Mouse (Mus musculus): Measurements from ENCODE around the gene Fbxw15.
"Not testable (repeated sequence)": the region's sequence is repeated elsewhere in the genome, so short reads cannot be mapped to it uniquely, and the experiment has no call there.

Gene Fbxw15

DNA sequence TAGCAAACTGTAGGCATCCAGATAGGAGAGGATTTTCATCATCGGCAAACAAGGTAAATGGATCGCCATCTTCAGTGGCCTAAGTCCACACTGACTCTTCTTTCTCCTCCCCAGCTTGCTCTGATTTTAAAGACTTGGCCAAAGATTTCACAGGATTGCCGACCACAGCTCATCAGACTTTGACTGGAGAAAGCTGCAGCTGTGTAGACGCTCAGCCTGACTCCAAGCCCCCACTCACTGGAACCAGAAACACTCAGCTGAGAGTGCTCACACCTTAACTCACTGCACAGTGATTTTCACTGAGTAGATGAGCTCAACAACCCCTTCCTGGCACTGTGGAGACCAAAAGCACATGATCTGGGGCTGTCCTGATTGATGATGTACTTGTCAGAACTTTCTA is at the start of gene Fbxw15:
Gene Fbxw15 (minus strand): TSS at position 101 of the 400 bp plus-strand sequence.
- DNase-seq (ENCODE audit: inconsistent age in 2 of 2, low spot score in 1 of 2): not testable (repeated sequence)

DNA sequence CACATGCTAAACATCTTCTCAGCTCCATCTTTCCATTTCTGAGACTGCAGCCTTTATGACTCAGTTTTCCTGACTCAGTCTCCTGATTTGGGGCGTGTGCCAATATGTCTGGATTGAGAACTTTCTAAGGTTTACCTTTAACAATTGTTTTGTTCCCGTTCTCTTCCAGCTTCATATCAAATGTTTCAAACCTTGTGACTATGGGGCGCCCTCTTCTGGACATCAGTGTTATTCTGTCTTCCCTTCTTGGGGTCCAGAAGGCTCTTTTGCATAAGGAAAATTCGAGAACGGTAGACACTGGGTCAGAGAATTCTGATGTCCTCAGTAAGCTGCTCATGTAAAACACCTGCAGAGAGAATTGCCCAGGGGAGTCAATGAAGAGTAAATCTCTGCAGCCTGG is 38.8 kb upstream of the Fbxw15 start:
- DNase-seq (ENCODE audit: inconsistent age in 2 of 2, low spot score in 1 of 2): peak; percentile 37 to 82

DNA sequence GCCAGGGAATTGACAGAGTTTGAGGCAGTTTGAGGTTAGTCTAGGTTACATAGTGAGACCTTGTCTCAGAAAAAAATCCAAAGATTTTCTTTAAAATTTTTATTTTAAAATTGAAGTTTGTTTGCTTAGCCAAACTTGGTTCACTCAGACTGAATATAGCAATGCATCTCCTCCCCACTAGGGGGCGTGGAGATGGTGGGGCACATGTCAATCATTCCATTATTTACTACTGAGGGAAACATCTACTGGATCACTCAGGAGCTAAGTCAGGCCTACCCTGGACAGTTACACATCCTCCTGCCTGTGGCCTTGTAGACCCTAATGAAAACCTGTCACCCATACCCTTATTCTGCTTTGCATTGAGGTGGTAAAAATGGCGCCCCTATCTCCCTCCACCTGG is 34.1 kb upstream of the Fbxw15 start:
- DNase-seq (ENCODE audit: inconsistent age in 2 of 2, low spot score in 1 of 2): not testable (repeated sequence)

DNA sequence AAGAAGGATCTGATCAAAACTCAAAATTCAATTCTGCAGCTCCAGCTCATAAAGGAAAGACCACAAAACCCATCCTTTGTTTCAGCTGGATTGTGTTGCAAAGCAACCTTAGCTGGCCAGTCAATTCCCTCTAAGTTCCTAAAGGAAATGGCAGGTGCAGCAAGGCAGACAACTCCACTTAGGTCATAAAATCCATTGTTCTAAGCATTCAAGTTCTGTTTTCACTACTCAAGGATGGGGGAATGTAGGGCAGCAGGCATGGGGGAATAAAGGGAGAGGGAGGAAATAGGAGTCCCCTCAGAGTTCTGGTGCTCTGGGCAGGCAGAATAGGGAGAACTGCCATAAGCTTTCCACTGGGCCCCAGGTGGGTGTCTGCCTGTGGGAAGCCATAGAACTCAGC is 29.2 kb upstream of the Fbxw15 start:
- DNase-seq (ENCODE audit: inconsistent age in 2 of 2, low spot score in 1 of 2): no peak

DNA sequence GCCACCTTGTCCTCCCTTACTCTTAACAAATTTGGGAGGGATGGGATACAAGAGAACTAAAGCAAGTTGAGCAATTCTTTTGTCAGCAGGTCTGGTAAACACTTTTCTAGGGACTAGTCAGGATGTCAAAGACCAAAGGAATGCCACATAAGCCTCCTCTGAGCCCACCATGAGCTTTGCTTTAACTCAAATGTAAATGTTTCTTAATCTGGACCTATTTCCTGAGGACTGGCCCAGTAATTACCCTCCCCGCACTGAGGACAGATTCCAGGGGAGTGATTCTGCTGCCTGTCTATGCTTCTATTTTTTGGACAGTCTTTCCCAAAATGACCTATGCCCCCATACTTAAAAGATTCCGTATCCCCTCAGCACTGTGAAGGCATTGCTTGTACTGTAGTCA is 26.8 kb upstream of the Fbxw15 start:
- DNase-seq (ENCODE audit: inconsistent age in 2 of 2, low spot score in 1 of 2): no peak

DNA sequence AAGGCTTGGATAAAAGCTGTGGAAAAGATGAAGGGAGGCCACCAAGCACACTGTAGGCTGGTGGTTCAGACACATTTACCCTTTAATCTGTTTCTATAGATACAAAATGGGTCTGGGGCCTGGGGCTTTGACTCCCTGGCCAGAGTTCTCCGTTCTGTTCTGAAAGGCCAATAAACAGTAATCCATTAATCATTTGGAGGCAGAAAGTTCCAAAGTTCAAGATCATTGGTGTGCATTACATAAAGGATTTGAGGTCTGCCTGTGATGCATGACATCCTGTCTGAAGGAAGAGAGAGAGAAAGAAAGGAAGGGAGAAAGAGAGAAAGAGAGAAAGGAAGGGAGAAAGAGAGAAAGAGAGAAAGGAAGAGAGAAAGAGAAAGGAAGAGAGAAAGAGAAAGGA is 2.5 kb downstream of the Fbxw15 start:
- no peak for DNase-seq (ENCODE audit: inconsistent age in 2 of 2, low spot score in 1 of 2)

DNA sequence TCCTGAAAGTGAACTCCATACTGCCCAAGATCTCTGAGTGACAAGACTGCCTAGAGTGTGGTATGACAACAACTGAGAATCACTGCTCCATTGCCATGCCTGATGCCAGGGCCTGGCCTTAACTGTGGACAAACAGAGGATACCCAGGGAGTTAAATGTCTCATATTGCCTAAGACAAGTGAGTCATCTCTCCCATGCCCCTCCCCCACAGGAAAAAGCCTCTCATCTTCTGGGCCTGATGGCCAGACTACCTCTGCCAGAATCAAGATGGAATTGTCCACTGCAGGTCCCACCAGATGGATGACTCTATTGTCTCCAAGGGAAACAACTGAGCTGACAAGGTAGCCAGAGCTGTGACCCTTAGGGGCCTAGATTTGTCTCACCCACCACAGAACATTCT is 6.0 kb downstream of the Fbxw15 start:
- peak; percentile 22 to 66 for DNase-seq (ENCODE audit: inconsistent age in 2 of 2, low spot score in 1 of 2)

DNA sequence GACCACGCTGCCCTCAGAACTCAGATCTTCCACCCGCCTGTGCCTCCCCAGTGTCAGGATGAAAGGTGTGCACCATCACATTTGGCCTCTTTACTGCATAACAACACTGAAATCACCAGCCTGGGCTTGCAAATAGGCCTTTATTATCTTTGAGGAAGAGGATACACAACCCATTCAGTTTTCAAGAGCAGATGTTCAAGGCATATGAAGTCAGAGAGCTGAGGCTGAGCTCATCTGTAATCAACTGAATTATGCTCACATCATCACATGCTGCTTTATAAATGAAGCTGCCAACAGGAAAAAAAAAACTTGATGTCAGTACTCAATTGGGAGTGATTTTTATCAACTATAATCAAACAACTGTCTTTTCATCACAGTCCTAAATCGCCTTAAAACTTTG is 15.6 kb downstream of the Fbxw15 start:
- no peak for DNase-seq (ENCODE audit: inconsistent age in 2 of 2, low spot score in 1 of 2)

DNA sequence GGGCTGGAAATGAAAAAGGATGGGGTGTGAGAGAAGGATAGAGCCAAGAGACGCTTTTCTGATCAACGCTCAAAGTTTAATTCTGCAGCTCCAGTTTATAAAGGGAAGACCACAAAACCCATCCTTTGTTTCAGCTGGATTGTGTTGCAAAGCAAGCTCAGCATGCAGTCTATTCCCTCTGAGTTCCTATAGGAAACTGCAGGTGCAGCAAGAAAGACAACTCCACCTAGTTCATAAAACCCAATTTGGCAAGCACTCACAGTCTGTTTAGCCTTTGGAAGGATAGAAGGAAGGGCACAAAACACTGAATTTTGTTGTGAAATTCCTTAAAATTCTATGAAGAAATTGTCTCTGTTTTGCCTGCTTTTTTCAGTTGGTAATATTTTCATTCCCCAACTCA is 18.4 kb downstream of the Fbxw15 start:
- not testable (repeated sequence) for DNase-seq (ENCODE audit: inconsistent age in 2 of 2, low spot score in 1 of 2)

DNA sequence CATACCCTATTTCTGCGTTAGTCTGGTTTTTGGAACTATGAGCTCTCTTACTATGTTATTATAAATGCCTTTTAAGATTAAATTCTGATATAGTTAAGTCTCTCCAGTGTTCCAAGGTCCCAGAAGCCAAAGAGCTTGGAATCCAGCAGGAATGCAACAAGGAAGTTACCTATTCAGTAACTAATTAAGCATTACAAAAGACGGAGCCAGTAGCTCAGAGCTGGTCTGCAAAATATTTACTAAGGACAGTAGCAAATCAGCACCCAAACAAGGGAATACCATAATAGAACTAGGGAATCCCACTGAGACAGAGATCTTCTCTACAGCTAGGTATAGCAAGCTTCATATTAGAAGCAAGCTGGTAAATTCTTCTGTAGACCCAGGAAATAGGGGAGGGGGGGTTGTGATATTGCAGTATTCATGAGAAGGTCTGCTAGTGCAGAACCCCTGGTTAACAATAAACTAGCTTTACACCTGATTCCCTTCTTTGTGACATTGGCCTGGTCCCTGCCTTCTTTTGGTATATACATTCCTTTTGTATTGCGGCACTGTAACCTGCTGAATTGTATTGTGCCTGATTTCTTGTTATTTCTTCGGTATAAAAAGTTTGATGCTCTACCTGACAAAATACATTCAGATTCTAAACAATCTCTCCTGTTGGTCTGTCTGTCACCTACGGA is 44.5 kb downstream of the Fbxw15 start:
- no peak for DNase-seq (ENCODE audit: inconsistent age in 2 of 2, low spot score in 1 of 2)

All from adrenal gland, adult (tissue).